Mouse (Mus musculus): ENCODE measurements at regions not wholly inside any gene's neighbourhood (a gene's known extent, or its start where the extent isn't known, plus 50 kb on each side); places are given as distances from the start of the nearest gene placed in this dataset.

DNA sequence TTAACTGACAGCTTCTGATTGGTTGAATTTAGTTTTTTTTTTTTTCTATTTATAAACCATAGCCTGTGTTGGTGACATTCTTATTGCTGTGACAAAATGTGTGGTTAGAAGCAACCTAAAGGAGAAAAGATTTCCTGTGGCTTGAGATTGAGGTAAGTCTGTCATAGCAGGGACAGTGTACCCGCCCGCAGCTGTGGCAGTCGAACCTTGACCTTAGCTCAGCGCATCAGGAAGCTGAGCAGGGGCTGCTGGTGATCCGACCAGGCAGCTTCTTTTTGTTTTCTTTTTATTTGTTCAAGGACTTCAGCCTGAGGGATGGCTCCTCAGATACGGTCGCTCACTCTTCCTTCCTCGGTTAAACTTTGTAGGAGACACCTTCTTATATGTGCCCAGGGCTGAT lies 102.4 kb upstream of the Arhgap28 start:
- TF ChIP-seq CTCF (IDR thresholded peaks at IDR 0.05; ENCODE audit: low read depth) (no peak), EP300 (optimal IDR thresholded peaks at IDR 0.05) (no peak)

Measured in stomach, postnatal 0 days (tissue).